Mouse (Mus musculus) liver, adult 2 months (tissue): ENCODE results near the gene Socs4.

Source experiments
- CTCF ChIP-seq: fragments of 200-500 bp; IDR thresholded peaks from 2 replicates; pipeline ENCODE4 v1.5.1; 2011; ENCODE audit warnings: low read depth, low read length, control low read depth
- POLR2A ChIP-seq: fragments of 200-500 bp; IDR thresholded peaks from 2 replicates; pipeline ENCODE4 v1.6.1; 2011; ENCODE audit warnings: low read length, control low read depth; ENCODE audit not compliant: insufficient read depth; ENCODE audit errors: extremely low read depth

DNA sequence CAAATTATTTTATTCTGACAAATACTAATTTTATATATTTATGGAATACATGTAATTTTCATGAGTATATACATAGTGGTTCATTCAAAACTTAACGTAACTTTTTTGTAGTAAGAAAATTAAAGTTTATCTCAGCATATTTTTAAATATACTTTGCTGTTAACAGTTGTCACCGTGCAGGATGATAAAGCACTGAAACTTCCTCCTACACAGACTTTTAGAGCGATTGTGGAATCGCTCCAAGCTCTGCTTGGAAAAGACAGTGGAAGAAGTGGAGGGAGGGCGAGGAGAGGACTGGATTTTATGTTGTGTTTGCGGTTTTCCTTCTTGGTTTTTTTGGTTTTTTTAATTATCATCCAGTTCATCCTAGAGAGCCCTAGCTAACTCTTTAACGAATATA is 6.8 kb downstream of the Socs4 start:
- TF ChIP-seq CTCF, result no peak
- TF ChIP-seq POLR2A, result no peak
